ENCODE assay signal across 12 mouse cellular contexts in the genomic region with DNA sequence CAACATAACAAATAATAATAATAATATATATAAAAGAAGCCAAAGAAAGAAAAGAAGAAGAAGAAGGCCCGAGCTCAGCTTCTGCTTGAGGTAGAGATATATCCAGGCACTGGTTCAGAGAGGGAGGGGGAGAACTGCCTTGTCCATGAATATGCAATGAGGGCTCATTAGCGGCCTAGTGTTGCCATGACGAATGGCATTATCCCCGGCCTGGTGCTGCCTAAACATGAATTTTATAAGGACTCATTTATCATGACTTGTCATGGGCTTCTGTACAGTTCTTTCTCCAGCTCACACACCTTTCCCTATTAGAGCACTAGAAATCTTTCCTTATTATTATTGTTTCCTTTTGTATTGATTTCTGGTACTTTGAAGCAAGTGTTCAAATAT. TPM values are rescaled to one million over a fixed set of nuclear protein-coding genes. Genes with fewer than 3 reads are reported as not detected.
DNase-seq lines count a peak whose midpoint lies in the region; ATAC-seq lines count a peak whose summit lies in the region.
"Had no signal": no experiment of that assay in that cellular context is flagged by ENCODE, and none has a peak within 500 bp of the region (broad histone marks: within the 10 kb centered on the region; RNA-seq: fewer than 3 reads in every experiment).

No protein-coding gene starts in this region.

- DNase-seq in brain, embryonic 18.5 days (ENCODE audit: low read depth, low spot score), result peak; percentile 22
- peak; percentile 78 for DNase-seq in forebrain, embryonic 11.5 days (ENCODE audit: low spot score)
- DNase-seq in cerebellum, postnatal 36 days, result no peak
- DNase-seq in embryonic facial prominence, embryonic 10.5 days (ENCODE audit: low spot score), result no peak
- DNase-seq: cerebellum, adult 8-10 months; gastrocnemius, postnatal 25 days; lung, embryonic 14.5 days; right cerebral cortex, postnatal 4 days had no signal

- H3K4me1 ChIP-seq in forebrain, embryonic 11.5 days (replicated peaks; ENCODE audit: control insufficient read depth, insufficient read depth, low read length), result no peaks in the 10 kb centered on the region
- H3K4me1 ChIP-seq in hindbrain, embryonic 13.5 days (replicated peaks), result peaks cover 16% of the 10 kb centered on the region
- H3K4me1 ChIP-seq in midbrain, embryonic 16.5 days (ENCODE audit: control insufficient read depth, insufficient read depth, low read length), result peaks cover 4% of the 10 kb centered on the region; the same call in 1 of the 2 replicates
- peaks cover 13% of the 10 kb centered on the region for H3K4me1 ChIP-seq in embryonic facial prominence, embryonic 10.5 days

- ATAC-seq in forebrain, embryonic 11.5 days (replicated peaks; ENCODE audit: low FRiP score), result peak; percentile 95
- peak; percentile 96 for ATAC-seq in hindbrain, embryonic 13.5 days (ENCODE audit: low FRiP score)
- ATAC-seq in midbrain, embryonic 16.5 days, result peak; percentile 96
- no peak for ATAC-seq in cerebellum, adult (ENCODE audit: insufficient number of reproducible peaks, low FRiP score, low TSS enrichment)

- H3K4me2 ChIP-seq in forebrain, embryonic 11.5 days (ENCODE audit: low read depth, low read length, severe bottlenecking), result no peak overlapping the region
- no peak overlapping the region for H3K4me2 ChIP-seq in hindbrain, embryonic 13.5 days
- no peak overlapping the region for H3K4me2 ChIP-seq in midbrain, embryonic 16.5 days (ENCODE audit: low read length)
- H3K4me2 ChIP-seq: embryonic facial prominence, embryonic 12.5 days; lung, embryonic 14.5 days had no signal

- H3K9me3 ChIP-seq in forebrain, embryonic 11.5 days (ENCODE audit: control insufficient read depth, low read length), result no peaks in the 10 kb centered on the region
- H3K9me3 ChIP-seq in hindbrain, embryonic 13.5 days, result no peaks in the 10 kb centered on the region
- no peaks in the 10 kb centered on the region for H3K9me3 ChIP-seq in midbrain, embryonic 16.5 days (replicated peaks; ENCODE audit: control insufficient read depth, low read length, poor library complexity, severe bottlenecking)
- H3K9me3 ChIP-seq in embryonic facial prominence, embryonic 10.5 days, result no peaks in the 10 kb centered on the region
- H3K9me3 ChIP-seq: embryonic facial prominence, embryonic 12.5 days had no signal

- no peak overlapping the region for H3K27ac ChIP-seq in forebrain, embryonic 11.5 days (ENCODE audit: low read depth, low read length)
- H3K27ac ChIP-seq in hindbrain, embryonic 13.5 days, result no peak overlapping the region
- no peak overlapping the region for H3K27ac ChIP-seq in midbrain, embryonic 16.5 days (ENCODE audit: low read length)
- H3K27ac ChIP-seq in embryonic facial prominence, embryonic 10.5 days (replicated peaks), result no peak overlapping the region
- H3K27ac ChIP-seq: embryonic facial prominence, embryonic 12.5 days had no signal

- 23% methylated on average over 4 of the region's 4 CpGs for WGBS in forebrain, embryonic 11.5 days
- 18% methylated on average over 4 of the region's 4 CpGs for WGBS in hindbrain, embryonic 13.5 days
- whole genome bisulfite sequencing in midbrain, embryonic 16.5 days, result 10% methylated on average over 4 of the region's 4 CpGs
- WGBS in embryonic facial prominence, embryonic 10.5 days, result 65% methylated on average over 4 of the region's 4 CpGs

- H3K4me3 ChIP-seq in forebrain, embryonic 11.5 days (ENCODE audit: low read depth, low read length), result no peak overlapping the region
- no peak overlapping the region for H3K4me3 ChIP-seq in hindbrain, embryonic 13.5 days
- no peak overlapping the region for H3K4me3 ChIP-seq in midbrain, embryonic 16.5 days (ENCODE audit: low read depth, low read length)
- H3K4me3 ChIP-seq in embryonic facial prominence, embryonic 10.5 days, result no peak overlapping the region
- H3K4me3 ChIP-seq: embryonic facial prominence, embryonic 12.5 days had no signal

- H3K9ac ChIP-seq in forebrain, embryonic 11.5 days (ENCODE audit: low read length), result no peak overlapping the region
- H3K9ac ChIP-seq in hindbrain, embryonic 13.5 days, result no peak overlapping the region
- H3K9ac ChIP-seq in midbrain, embryonic 16.5 days (ENCODE audit: low read depth, low read length), result no peak overlapping the region
- H3K9ac ChIP-seq: embryonic facial prominence, embryonic 12.5 days; lung, embryonic 14.5 days had no signal

- no peaks in the 10 kb centered on the region for H3K36me3 ChIP-seq in forebrain, embryonic 11.5 days (ENCODE audit: control insufficient read depth, insufficient read depth, low read length)
- no peaks in the 10 kb centered on the region for H3K36me3 ChIP-seq in hindbrain, embryonic 13.5 days
- no peaks in the 10 kb centered on the region for H3K36me3 ChIP-seq in midbrain, embryonic 16.5 days (ENCODE audit: control insufficient read depth, insufficient read depth, low read length)
- H3K36me3 ChIP-seq in embryonic facial prominence, embryonic 10.5 days (replicated peaks), result no peaks in the 10 kb centered on the region
- H3K36me3 ChIP-seq: embryonic facial prominence, embryonic 12.5 days had no signal

- no peaks in the 10 kb centered on the region for H3K27me3 ChIP-seq in forebrain, embryonic 11.5 days (ENCODE audit: control insufficient read depth, insufficient read depth, low read length)
- H3K27me3 ChIP-seq in hindbrain, embryonic 13.5 days, result peaks cover 5% of the 10 kb centered on the region
- no peaks in the 10 kb centered on the region for H3K27me3 ChIP-seq in midbrain, embryonic 16.5 days (ENCODE audit: control insufficient read depth, insufficient read depth, low read depth, low read length)
- H3K27me3 ChIP-seq in embryonic facial prominence, embryonic 10.5 days (replicated peaks; ENCODE audit: low read depth, poor library complexity, severe bottlenecking), result no peaks in the 10 kb centered on the region; the same call in 1 of the 2 replicates

RNA-seq across cellular contexts. Expression of a gene that starts 57.7 kb away (rescaled TPM):
- polyA plus RNA-seq in forebrain, embryonic 11.5 days (2014; fragmentation: Nextera tagmentation; extraction: Ambion mirVana), result 124 and 137 TPM in 2 replicates
- polyA plus RNA-seq in hindbrain, embryonic 13.5 days (2015; fragmentation: Nextera tagmentation; extraction: Ambion mirVana), result 118 and 134 TPM in 2 replicates
- 78.0 and 102 TPM in 2 replicates for polyA plus RNA-seq in midbrain, embryonic 16.5 days (2015; fragmentation: Nextera tagmentation; extraction: Ambion mirVana)
- 89.7 and 99.8 TPM in 2 replicates for polyA plus RNA-seq in embryonic facial prominence, embryonic 10.5 days (2016; fragmentation: Nextera tagmentation; extraction: Ambion mirVana)

Comparison
In these comparisons a context has a peak if more than half of its experiments do, and no peak if none do; other contexts are left out.
1. DNase-seq: peak in brain, embryonic 18.5 days (single experiment) and forebrain, embryonic 11.5 days (single experiment); none in cerebellum, postnatal 36 days (0 of 2) and embryonic facial prominence, embryonic 10.5 days (single experiment).